Mouse (Mus musculus) midbrain, embryonic 15.5 days (tissue): ENCODE data around the gene Gad2. TPM values are rescaled to one million over a fixed set of nuclear protein-coding genes. Genes with fewer than 3 reads are reported as not detected.

ENCODE experiments used
- ATAC-seq: fragments of 200-750 bp; cut with Nextera tagmentation; replicated peaks from 2 replicates; pipeline ENCODE4 v1.8.0; 2017; ENCODE audit warnings: moderate TSS enrichment
- H3K27ac ChIP-seq: fragments of 300-500 bp; sonication (generic); 2 replicates; pipeline ENCODE4 v1.5.1; 2015; ENCODE audit warnings: mild to moderate bottlenecking, inconsistent platforms
- H3K27me3 ChIP-seq: fragments of 300-500 bp; sonication (generic); replicated peaks from 2 replicates; pipeline ENCODE4 v1.6.1; 2015; ENCODE audit warnings: inconsistent platforms
- H3K36me3 ChIP-seq: fragments of 300-500 bp; sonication (generic); replicated peaks from 2 replicates; pipeline ENCODE4 v1.6.1; 2015; ENCODE audit warnings: inconsistent platforms
- H3K4me1 ChIP-seq: fragments of 300-500 bp; sonication (generic); 2 replicates; pipeline ENCODE4 v1.6.1; 2015; ENCODE audit warnings: inconsistent platforms
- H3K4me2 ChIP-seq: fragments of 300-500 bp; sonication (generic); 2 replicates; pipeline ENCODE4 v1.6.1; 2015; ENCODE audit warnings: inconsistent platforms, mild to moderate bottlenecking, moderate library complexity
- H3K4me3 ChIP-seq: fragments of 300-500 bp; sonication (generic); 2 replicates; pipeline ENCODE4 v1.5.1; 2015; ENCODE audit warnings: mild to moderate bottlenecking, inconsistent platforms
- H3K9ac ChIP-seq: fragments of 300-500 bp; sonication (generic); 2 replicates; pipeline ENCODE4 v1.6.1; 2015; ENCODE audit warnings: mild to moderate bottlenecking, inconsistent platforms
- H3K9me3 ChIP-seq: fragments of 300-500 bp; sonication (generic); 2 replicates; pipeline ENCODE4 v1.6.1; 2016; ENCODE audit warnings: inconsistent platforms
- WGBS: fragments of 180-500 bp; shearing (Covaris S2); methylation state at CpG from one replicate; pipeline ENCODE4 v1.1.7; 2015; ENCODE audit warnings: mixed read lengths; 5-methylcytosine and 5-hydroxymethylcytosine counted together
- polyA plus RNA-seq: library from polyadenylated mRNA; unstranded; fragments of >200 nt; fragmentation: Nextera tagmentation; extraction: Ambion mirVana; gene quantifications from 2 replicates; pipeline ENCODE4 v1.2.1, GENCODE M21; 2015

Gad2 gene
- polyA plus RNA-seq, 1 experiment from 2014 or later, result 72.5 TPM

GRCm38 (mm10) chr2:22671348-22671747, 49.3 kb downstream of the Gad2 start:
- ATAC-seq, result no peak
- Histone ChIP-seq H3K9me3 (no peaks in the 10 kb centered on the region), H3K4me1 (no peaks in the 10 kb centered on the region), H3K27ac (no peak overlapping the region), H3K4me3 (no peak overlapping the region), H3K27me3 (no peaks in the 10 kb centered on the region), H3K9ac (no peak overlapping the region), H3K4me2 (no peak overlapping the region), H3K36me3 (0 out of 2 replicates have a peak, but pooled peaks cover 3% of the 10 kb centered on the region)
- 80% methylated on average over 1 of the region's 1 CpGs for WGBS

- no peaks in the 10 kb centered on the region for H3K4me1 ChIP-seq
- 38% methylated on average over 8 of the region's 8 CpGs for WGBS
- no peaks in the 10 kb centered on the region for H3K9me3 ChIP-seq
- 0 out of 2 replicates have a peak, but pooled peaks cover 9% of the 10 kb centered on the region for H3K36me3 ChIP-seq
- ATAC-seq, result 0 out of 2 replicates have a peak, but pooled peaks have one; percentile 48
- H3K4me3 ChIP-seq, result no peak overlapping the region
- H3K9ac ChIP-seq, result no peak overlapping the region
- H3K27me3 ChIP-seq, result no peaks in the 10 kb centered on the region
- no peak overlapping the region for H3K4me2 ChIP-seq
- H3K27ac ChIP-seq, result no peak overlapping the region
These were observed 55.1 kb downstream of the Gad2 start for GRCm38 (mm10) chr2:22677066-22677465.

- Histone ChIP-seq H3K27ac (no peak overlapping the region), H3K9me3 (no peaks in the 10 kb centered on the region), H3K4me3 (no peak overlapping the region), H3K4me2 (no peak overlapping the region), H3K36me3 (0 out of 2 replicates have a peak, but pooled peaks cover 9% of the 10 kb centered on the region), H3K4me1 (no peaks in the 10 kb centered on the region), H3K27me3 (no peaks in the 10 kb centered on the region), H3K9ac (no peak overlapping the region)
- no peak for ATAC-seq
- WGBS, result 50% methylated on average over 4 of the region's 4 CpGs
These were observed 57.9 kb downstream of the Gad2 start for GRCm38 (mm10) chr2:22679944-22680343.

- Histone ChIP-seq H3K9ac (no peak overlapping the region), H3K36me3 (peaks cover 2% of the 10 kb centered on the region; the same call in 1 of the 2 replicates), H3K9me3 (no peaks in the 10 kb centered on the region), H3K4me1 (no peaks in the 10 kb centered on the region), H3K4me2 (no peak overlapping the region), H3K27ac (no peak overlapping the region), H3K27me3 (no peaks in the 10 kb centered on the region), H3K4me3 (no peak overlapping the region)
- WGBS, result 82% methylated on average over 7 of the region's 7 CpGs
- no peak for ATAC-seq
These were observed 68.0 kb downstream of the Gad2 start for GRCm38 (mm10) chr2:22689969-22690368.

- Histone ChIP-seq H3K27me3 (no peaks in the 10 kb centered on the region), H3K36me3 (no peaks in the 10 kb centered on the region), H3K9ac (no peak overlapping the region), H3K9me3 (no peaks in the 10 kb centered on the region), H3K4me2 (no peak overlapping the region), H3K4me3 (no peak overlapping the region), H3K4me1 (no peaks in the 10 kb centered on the region), H3K27ac (no peak overlapping the region; the same call in 1 of the 2 replicates)
- 0 out of 2 replicates have a peak, but pooled peaks have one; percentile 24 for ATAC-seq
- WGBS, result 65% methylated on average over 4 of the region's 4 CpGs
These were observed 83.0 kb downstream of the Gad2 start for GRCm38 (mm10) chr2:22704780-22705727.

- Histone ChIP-seq H3K4me2 (no peak overlapping the region), H3K4me1 (no peaks in the 10 kb centered on the region), H3K36me3 (no peaks in the 10 kb centered on the region), H3K9ac (no peak overlapping the region), H3K9me3 (no peaks in the 10 kb centered on the region), H3K27me3 (no peaks in the 10 kb centered on the region), H3K27ac (no peak overlapping the region), H3K4me3 (no peak overlapping the region)
- 65% methylated on average over 3 of the region's 3 CpGs for WGBS
- ATAC-seq, result no peak
These were observed 84.2 kb downstream of the Gad2 start for GRCm38 (mm10) chr2:22706233-22706632.

- H3K27ac ChIP-seq, result peak overlapping the region; percentile 67
- no peaks in the 10 kb centered on the region for H3K27me3 ChIP-seq
- H3K4me3 ChIP-seq, result no peak overlapping the region
- H3K4me2 ChIP-seq, result no peak overlapping the region
- no peak overlapping the region for H3K9ac ChIP-seq
- WGBS, result 23% methylated on average over 8 of the region's 8 CpGs
- peak; percentile 97 for ATAC-seq
- no peaks in the 10 kb centered on the region for H3K9me3 ChIP-seq
- peaks cover 6% of the 10 kb centered on the region for H3K4me1 ChIP-seq
- H3K36me3 ChIP-seq, result no peaks in the 10 kb centered on the region
These were observed 99.8 kb downstream of the Gad2 start for GRCm38 (mm10) chr2:22721522-22722470.

GRCm38 (mm10) chr2:22723927-22724534, 102.0 kb downstream of the Gad2 start:
- whole genome bisulfite sequencing, result 81% methylated on average over 3 of the region's 3 CpGs
- Histone ChIP-seq H3K27me3 (no peaks in the 10 kb centered on the region), H3K4me3 (no peak overlapping the region), H3K36me3 (no peaks in the 10 kb centered on the region), H3K9me3 (no peaks in the 10 kb centered on the region), H3K27ac (no peak overlapping the region), H3K4me1 (peaks cover 6% of the 10 kb centered on the region), H3K4me2 (no peak overlapping the region), H3K9ac (no peak overlapping the region)
- ATAC-seq, result no peak

GRCm38 (mm10) chr2:22727113-22727512, 105.1 kb downstream of the Gad2 start:
- no peaks in the 10 kb centered on the region for H3K27me3 ChIP-seq

GRCm38 (mm10) chr2:22736134-22736533, 114.1 kb downstream of the Gad2 start:
- 91% methylated on average over 2 of the region's 2 CpGs for WGBS
- Histone ChIP-seq H3K9ac (no peak overlapping the region), H3K4me3 (no peak overlapping the region), H3K27me3 (no peaks in the 10 kb centered on the region), H3K9me3 (no peaks in the 10 kb centered on the region), H3K4me1 (no peaks in the 10 kb centered on the region), H3K4me2 (no peak overlapping the region), H3K27ac (no peak overlapping the region), H3K36me3 (no peaks in the 10 kb centered on the region)
- no peak for ATAC-seq

More at GRCm38 (mm10) chr2:22727113-22727512, 105.1 kb downstream of the Gad2 start:
- Histone ChIP-seq H3K9ac (no peak overlapping the region), H3K36me3 (no peaks in the 10 kb centered on the region), H3K9me3 (no peaks in the 10 kb centered on the region), H3K4me1 (no peaks in the 10 kb centered on the region), H3K4me3 (no peak overlapping the region), H3K4me2 (no peak overlapping the region), H3K27ac (no peak overlapping the region)
- no peak for ATAC-seq
- 82% methylated on average over 1 of the region's 1 CpGs for WGBS

GRCm38 (mm10) chr2:22739369-22739768, 117.4 kb downstream of the Gad2 start:
- 68% methylated on average over 1 of the region's 1 CpGs for WGBS
- Histone ChIP-seq H3K4me2 (no peak overlapping the region), H3K36me3 (no peaks in the 10 kb centered on the region), H3K27ac (no peak overlapping the region), H3K27me3 (no peaks in the 10 kb centered on the region), H3K4me1 (no peaks in the 10 kb centered on the region), H3K9me3 (no peaks in the 10 kb centered on the region), H3K4me3 (no peak overlapping the region), H3K9ac (no peak overlapping the region)
- no peak for ATAC-seq

- no peak for ATAC-seq
- 62% methylated on average over 1 of the region's 1 CpGs for whole genome bisulfite sequencing
- Histone ChIP-seq H3K4me3 (no peak overlapping the region), H3K27ac (no peak overlapping the region), H3K36me3 (no peaks in the 10 kb centered on the region), H3K27me3 (no peaks in the 10 kb centered on the region), H3K9me3 (no peaks in the 10 kb centered on the region), H3K4me1 (no peaks in the 10 kb centered on the region), H3K4me2 (no peak overlapping the region), H3K9ac (no peak overlapping the region)
These were observed 118.4 kb downstream of the Gad2 start for GRCm38 (mm10) chr2:22740441-22740840.
